Mouse (Mus musculus) bone marrow macrophage, adult 2 months (primary cell): ENCODE measurements around the gene Crb2.

Experiments
- CTCF ChIP-seq: IDR thresholded peaks from 2 replicates; pipeline ENCODE4 v1.5.1; 2012; ENCODE audit warnings: low read depth, mild to moderate bottlenecking, low read length, moderate library complexity
- POLR2A ChIP-seq: IDR thresholded peaks from 2 replicates; pipeline ENCODE4 v1.6.1; 2012; ENCODE audit warnings: mild to moderate bottlenecking, low read depth, low read length, borderline replicate concordance

- no peak for TF ChIP-seq CTCF
- TF ChIP-seq POLR2A: no peak
Observed at GRCm38 (mm10) chr2:37735807-37736188, 40.3 kb upstream of the Crb2 start.
